Mouse (Mus musculus) ES-Bruce4 (cell line): Measurements from ENCODE around the gene Rhot1.

Experiments used
- CTCF ChIP-seq: IDR thresholded peaks from one replicate; pipeline ENCODE4 v1.8.1; 2011; ENCODE audit warnings: low read depth, low read length
- EP300 ChIP-seq: IDR thresholded peaks from 2 replicates; pipeline ENCODE4 v1.6.1; 2011; ENCODE audit warnings: low read depth, low read length; ENCODE audit not compliant: insufficient read depth
- POLR2A ChIP-seq: IDR thresholded peaks from one replicate; pipeline ENCODE4 v1.8.1; 2011; ENCODE audit warnings: low read length; ENCODE audit not compliant: insufficient read depth

DNA sequence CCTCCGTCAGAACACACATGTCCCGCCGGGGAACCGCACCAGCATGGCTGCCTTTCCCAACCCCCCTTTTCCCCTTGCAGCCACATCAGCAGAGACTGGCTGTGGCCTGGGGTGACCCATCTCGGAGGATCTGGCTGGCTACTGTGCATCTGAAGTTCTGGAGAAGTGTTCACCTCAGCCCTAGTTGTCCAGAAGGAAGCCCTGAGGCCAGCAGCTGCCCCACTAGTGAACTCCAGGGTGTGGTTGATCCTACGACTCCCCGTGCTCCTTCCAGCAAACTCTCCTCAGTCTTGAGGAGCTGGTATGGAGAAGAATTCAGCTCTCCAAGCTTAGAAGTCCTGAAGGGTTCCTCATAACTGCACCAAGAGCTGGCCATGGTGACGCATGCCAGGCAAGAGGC is 30.5 kb upstream of the Rhot1 start:
- TF ChIP-seq POLR2A (no peak), CTCF (no peak), EP300 (peak; percentile 61; the same call in 1 of the 2 replicates)
